Mouse (Mus musculus) kidney, adult 2 months (tissue): Measurements from ENCODE around the gene Il1a.

Source experiments
- CTCF ChIP-seq: fragments of 200-500 bp; conservative IDR thresholded peaks from 2 replicates; pipeline ENCODE4 v1.5.1; 2011; ENCODE audit warnings: low read depth, mild to moderate bottlenecking, control low read depth, low read length, moderate library complexity, mixed read lengths; ENCODE audit not compliant: insufficient read depth, insufficient read length
- POLR2A ChIP-seq: fragments of 200-500 bp; IDR thresholded peaks from one replicate; pipeline ENCODE4 v1.6.1; 2011; ENCODE audit warnings: low read depth, low read length, control low read depth

- TF ChIP-seq CTCF, result no peak
- no peak for TF ChIP-seq POLR2A
These were observed 12.2 kb downstream of the Il1a start for GRCm38 (mm10) chr2:129297589-129297982.
